Mouse (Mus musculus): ENCODE results near the gene Apol9a. TPM values are rescaled to one million over a fixed set of nuclear protein-coding genes. Genes with fewer than 3 reads are reported as not detected.
"Not testable (repeated sequence)": the region's sequence is repeated elsewhere in the genome, so short reads cannot be mapped to it uniquely, and the experiment has no call there.

Gene Apol9a
- total and polyA plus RNA-seq, 2 experiments from 2014 or later = 0.99 to 6.6 TPM

GRCm38 (mm10) chr15:77412695-77413094 lies 1.8 kb upstream of the Apol9a start:
- not testable (repeated sequence) for H3K27me3 ChIP-seq (ENCODE audit: insufficient read depth, low read length); H3K9ac ChIP-seq; H3K9me3 ChIP-seq (ENCODE audit: low read length); DNase-seq; H3K4me1 ChIP-seq (ENCODE audit: insufficient read depth); H3K4me3 ChIP-seq (ENCODE audit: low read depth, low read length); H3K4me2 ChIP-seq (ENCODE audit: low read depth); ATAC-seq; H3K27ac ChIP-seq (ENCODE audit: low read depth, low read length); H3K36me3 ChIP-seq (ENCODE audit: insufficient read depth)
- 31% methylated on average over 4 of the region's 4 CpGs for WGBS
- TF ChIP-seq CTCF (IDR thresholded peaks at IDR 0.05; ENCODE audit: low read depth) = peak; percentile 47

- H3K36me3 ChIP-seq (ENCODE audit: insufficient read depth); H3K4me3 ChIP-seq (ENCODE audit: low read depth, low read length); H3K27me3 ChIP-seq (ENCODE audit: insufficient read depth, low read length); H3K4me2 ChIP-seq (ENCODE audit: low read depth); H3K4me1 ChIP-seq (ENCODE audit: insufficient read depth); DNase-seq; ATAC-seq; H3K9ac ChIP-seq; H3K9me3 ChIP-seq (ENCODE audit: low read length); H3K27ac ChIP-seq (ENCODE audit: low read depth, low read length): not testable (repeated sequence)
- 67% methylated on average over 10 of the region's 10 CpGs for WGBS
Observed at GRCm38 (mm10) chr15:77406370-77406769, 4.6 kb downstream of the Apol9a start.

GRCm38 (mm10) chr15:77399027-77399426 lies 11.9 kb downstream of the Apol9a start, which contains the start of gene Apol7a:
Gene Apol7a (minus strand): TSS chr15:77399110.
- H3K4me3 ChIP-seq (ENCODE audit: low read depth, low read length); H3K4me1 ChIP-seq (ENCODE audit: insufficient read depth); H3K9me3 ChIP-seq (ENCODE audit: low read length); ATAC-seq; H3K27ac ChIP-seq (ENCODE audit: low read depth, low read length); H3K27me3 ChIP-seq (ENCODE audit: insufficient read depth, low read length); H3K9ac ChIP-seq; H3K36me3 ChIP-seq (ENCODE audit: insufficient read depth); H3K4me2 ChIP-seq (ENCODE audit: low read depth): not testable (repeated sequence)
- WGBS = 59% methylated on average over 9 of the region's 9 CpGs
- peak; percentile 20 for DNase-seq
- TF ChIP-seq CTCF (IDR thresholded peaks at IDR 0.05; ENCODE audit: low read depth) = peak; percentile 48

GRCm38 (mm10) chr15:77397450-77398132 lies 13.3 kb downstream of the Apol9a start:
- not testable (repeated sequence) for H3K4me1 ChIP-seq (ENCODE audit: insufficient read depth); H3K4me3 ChIP-seq (ENCODE audit: low read depth, low read length); H3K4me2 ChIP-seq (ENCODE audit: low read depth); ATAC-seq; H3K9ac ChIP-seq; H3K36me3 ChIP-seq (ENCODE audit: insufficient read depth); H3K27ac ChIP-seq (ENCODE audit: low read depth, low read length); H3K27me3 ChIP-seq (ENCODE audit: insufficient read depth, low read length); DNase-seq; H3K9me3 ChIP-seq (ENCODE audit: low read length)
- WGBS = 75% methylated on average over 11 of the region's 11 CpGs

- H3K9me3 ChIP-seq (ENCODE audit: low read length); H3K4me2 ChIP-seq (ENCODE audit: low read depth); ATAC-seq; H3K27ac ChIP-seq (ENCODE audit: low read depth, low read length); H3K27me3 ChIP-seq (ENCODE audit: insufficient read depth, low read length); H3K4me3 ChIP-seq (ENCODE audit: low read depth, low read length); DNase-seq; H3K9ac ChIP-seq; H3K4me1 ChIP-seq (ENCODE audit: insufficient read depth); H3K36me3 ChIP-seq (ENCODE audit: insufficient read depth): not testable (repeated sequence)
- WGBS = 59% methylated on average over 3 of the region's 3 CpGs
Observed at GRCm38 (mm10) chr15:77393832-77394231, 17.1 kb downstream of the Apol9a start.

GRCm38 (mm10) chr15:77387462-77387861 lies 23.5 kb downstream of the Apol9a start:
- Histone ChIP-seq H3K4me2 (ENCODE audit: low read depth) (no peak overlapping the region), H3K4me3 (ENCODE audit: low read depth, low read length) (no peak overlapping the region), H3K9me3 (ENCODE audit: low read length) (no peaks in the 10 kb centered on the region), H3K4me1 (ENCODE audit: insufficient read depth) (no peaks in the 10 kb centered on the region), H3K27me3 (ENCODE audit: insufficient read depth, low read length) (no peaks in the 10 kb centered on the region), H3K9ac (no peak overlapping the region), H3K36me3 (ENCODE audit: insufficient read depth) (no peaks in the 10 kb centered on the region), H3K27ac (ENCODE audit: low read depth, low read length) (no peak overlapping the region)
- no peak for TF ChIP-seq CTCF (IDR thresholded peaks at IDR 0.05; ENCODE audit: low read depth)
- ATAC-seq (no peak), DNase-seq (no peak)
- WGBS = 94% methylated on average over 2 of the region's 2 CpGs

GRCm38 (mm10) chr15:77384340-77385030 lies 26.4 kb downstream of the Apol9a start:
- no peak overlapping the region for H3K27ac ChIP-seq (ENCODE audit: low read depth, low read length)
- no peak overlapping the region for H3K4me3 ChIP-seq (ENCODE audit: low read depth, low read length)
- DNase-seq (no peak), ATAC-seq (no peak)
- H3K4me1 ChIP-seq (ENCODE audit: insufficient read depth) = no peaks in the 10 kb centered on the region
- no peak overlapping the region for H3K4me2 ChIP-seq (ENCODE audit: low read depth)
- WGBS = 95% methylated on average over 7 of the region's 7 CpGs
- H3K36me3 ChIP-seq (ENCODE audit: insufficient read depth) = no peaks in the 10 kb centered on the region
- TF ChIP-seq CTCF (IDR thresholded peaks at IDR 0.05; ENCODE audit: low read depth) = no peak
- no peak overlapping the region for H3K9ac ChIP-seq
- H3K9me3 ChIP-seq (ENCODE audit: low read length) = no peaks in the 10 kb centered on the region
- H3K27me3 ChIP-seq (ENCODE audit: insufficient read depth, low read length) = no peaks in the 10 kb centered on the region; the same call in 1 of the 2 replicates

Data from forebrain, postnatal 0 days (tissue).